Mouse (Mus musculus) limb, embryonic 14.5 days (tissue): ENCODE results near the gene Kdm4a. TPM values are rescaled to one million over a fixed set of nuclear protein-coding genes. Genes with fewer than 3 reads are reported as not detected.

Experiments
- ATAC-seq: fragments of 200-750 bp; cut with Nextera tagmentation; 2 replicates; pipeline ENCODE4 v1.8.0; 2017; ENCODE audit warnings: low read depth, moderate number of reproducible peaks, moderate TSS enrichment; ENCODE audit not compliant: low FRiP score
- DNase-seq: peaks from one replicate; pipeline ENCODE4 v3.0.0-alpha.2; 2015; ENCODE audit warnings: low spot score
- H3K27ac ChIP-seq: fragments of 300-500 bp; sonication (generic); replicated peaks from 2 replicates; pipeline ENCODE4 v1.5.1; 2014; ENCODE audit warnings: low read depth, mild to moderate bottlenecking, low read length, moderate library complexity, mixed read lengths
- H3K27me3 ChIP-seq: fragments of 300-500 bp; sonication (generic); 2 replicates; pipeline ENCODE4 v1.6.1; 2014; ENCODE audit warnings: low read length, mixed read lengths; ENCODE audit not compliant: control insufficient read depth, insufficient read depth
- H3K36me3 ChIP-seq: fragments of 300-500 bp; sonication (generic); 2 replicates; pipeline ENCODE4 v1.6.1; 2014; ENCODE audit warnings: mild to moderate bottlenecking, low read length, moderate library complexity, mixed read lengths; ENCODE audit not compliant: control insufficient read depth, insufficient read depth
- H3K4me1 ChIP-seq: fragments of 300-500 bp; sonication (generic); 2 replicates; pipeline ENCODE4 v1.6.1; 2014; ENCODE audit warnings: antibody characterized with exemption, low read length, mixed read lengths; ENCODE audit not compliant: control insufficient read depth, insufficient read depth
- H3K4me2 ChIP-seq: fragments of 300-500 bp; sonication (generic); replicated peaks from 2 replicates; pipeline ENCODE4 v1.6.1; 2014; ENCODE audit warnings: low read depth, mild to moderate bottlenecking, low read length, moderate library complexity; ENCODE audit not compliant: severe bottlenecking
- H3K4me3 ChIP-seq: fragments of 300-500 bp; sonication (generic); replicated peaks from 2 replicates; pipeline ENCODE4 v1.5.1; 2014; ENCODE audit warnings: low read length
- H3K9ac ChIP-seq: fragments of 300-500 bp; sonication (generic); 2 replicates; pipeline ENCODE4 v1.6.1; 2014; ENCODE audit warnings: mild to moderate bottlenecking, low read depth, low read length, moderate library complexity; ENCODE audit not compliant: severe bottlenecking
- H3K9me3 ChIP-seq: fragments of 300-500 bp; sonication (generic); 2 replicates; pipeline ENCODE4 v1.6.1; 2016; ENCODE audit warnings: low read length; ENCODE audit not compliant: control insufficient read depth
- POLR2A ChIP-seq: fragments of 200-500 bp; IDR thresholded peaks from 2 replicates; pipeline ENCODE4 v1.8.0; 2012; ENCODE audit warnings: inconsistent platforms, mild to moderate bottlenecking, moderate library complexity, borderline replicate concordance; ENCODE audit not compliant: insufficient read depth, insufficient read length; ENCODE audit errors: extremely low read depth
- WGBS: fragments of 180-500 bp; shearing (Covaris S2); extraction: QIAGEN DNeasy Blood & Tissue Kit; methylation state at CpG from one replicate; pipeline ENCODE4 v1.1.7; 2014; 5-methylcytosine and 5-hydroxymethylcytosine counted together
- polyA plus RNA-seq, 2 experiments: library from polyadenylated mRNA; depleted of rRNA in 1 of 2; stranded (reverse) in 1 of 2; unstranded in 1 of 2; fragments of >200 nt; fragmentation: Nextera tagmentation in 1 of 2; extraction: Ambion mirVana in 1 of 2; gene quantifications; 2 replicates each; pipeline versions ENCODE4 v1.2.1 to v1.2.3; 2012 to 2014

Kdm4a gene
- polyA plus RNA-seq, 2 experiments: 42.1 to 89.2 TPM

GRCm38 (mm10) chr4:118219487-118219886 lies 39.6 kb upstream of the Kdm4a start:
- ATAC-seq: no peak
- no peaks in the 10 kb centered on the region for H3K9me3 ChIP-seq
- no peaks in the 10 kb centered on the region for H3K4me1 ChIP-seq
- no peak overlapping the region for H3K27ac ChIP-seq
- DNase-seq: no peak
- TF ChIP-seq POLR2A: no peak
- no peak overlapping the region for H3K4me2 ChIP-seq
- H3K4me3 ChIP-seq: no peak overlapping the region
- WGBS: 82% methylated on average over 6 of the region's 6 CpGs
- H3K36me3 ChIP-seq: peaks cover 98% of the 10 kb centered on the region
- H3K9ac ChIP-seq: no peak overlapping the region
- no peaks in the 10 kb centered on the region for H3K27me3 ChIP-seq

GRCm38 (mm10) chr4:118218521-118218920 lies 38.7 kb upstream of the Kdm4a start:
- Histone ChIP-seq H3K9me3 (no peaks in the 10 kb centered on the region), H3K4me2 (no peak overlapping the region), H3K9ac (no peak overlapping the region), H3K27ac (no peak overlapping the region), H3K4me1 (no peaks in the 10 kb centered on the region), H3K36me3 (peaks cover 98% of the 10 kb centered on the region), H3K27me3 (no peaks in the 10 kb centered on the region), H3K4me3 (no peak overlapping the region)
- ATAC-seq (no peak), DNase-seq (no peak)
- TF ChIP-seq POLR2A: no peak
- WGBS: 72% methylated on average over 5 of the region's 5 CpGs

GRCm38 (mm10) chr4:118216726-118217595 lies 37.1 kb upstream of the Kdm4a start:
- Histone ChIP-seq H3K27ac (no peak overlapping the region), H3K9me3 (no peaks in the 10 kb centered on the region), H3K9ac (no peak overlapping the region), H3K36me3 (peaks cover 99% of the 10 kb centered on the region), H3K4me3 (no peak overlapping the region), H3K4me1 (no peaks in the 10 kb centered on the region), H3K4me2 (no peak overlapping the region), H3K27me3 (no peaks in the 10 kb centered on the region)
- ATAC-seq (no peak), DNase-seq (peak; percentile 54)
- TF ChIP-seq POLR2A: no peak
- WGBS: 80% methylated on average over 17 of the region's 17 CpGs

GRCm38 (mm10) chr4:118214891-118215290 lies 35.0 kb upstream of the Kdm4a start:
- no peaks in the 10 kb centered on the region for H3K9me3 ChIP-seq
- H3K9ac ChIP-seq: no peak overlapping the region
- WGBS: 88% methylated on average over 1 of the region's 1 CpGs
- H3K4me2 ChIP-seq: no peak overlapping the region
- H3K4me3 ChIP-seq: no peak overlapping the region
- no peak overlapping the region for H3K27ac ChIP-seq
- no peaks in the 10 kb centered on the region for H3K27me3 ChIP-seq
- DNase-seq (no peak), ATAC-seq (no peak)
- peaks cover 99% of the 10 kb centered on the region for H3K36me3 ChIP-seq
- H3K4me1 ChIP-seq: no peaks in the 10 kb centered on the region
- no peak for TF ChIP-seq POLR2A

- Histone ChIP-seq H3K9me3 (no peaks in the 10 kb centered on the region), H3K27me3 (no peaks in the 10 kb centered on the region), H3K4me2 (no peak overlapping the region), H3K9ac (no peak overlapping the region), H3K4me1 (no peaks in the 10 kb centered on the region), H3K36me3 (peaks cover 45% of the 10 kb centered on the region), H3K4me3 (no peak overlapping the region), H3K27ac (no peak overlapping the region)
- no peak for TF ChIP-seq POLR2A
- ATAC-seq (peak; percentile 18; the same call in 1 of the 2 replicates), DNase-seq (no peak)
- 67% methylated on average over 9 of the region's 10 CpGs for WGBS
Observed at GRCm38 (mm10) chr4:118206918-118207640, 27.2 kb upstream of the Kdm4a start.
